Mouse (Mus musculus) C2C12 (cell line): ENCODE measurements around the gene 2810004N23Rik. TPM values are rescaled to one million over a fixed set of nuclear protein-coding genes. Genes with fewer than 3 reads are reported as not detected.
A peak's percentile ranks its signal among the peaks of the same experiment; 100 is the strongest.

Experiments used
- H3K27me3 ChIP-seq: one replicate; pipeline ENCODE4 v1.6.1; 2011; ENCODE audit not compliant: control insufficient read depth, insufficient read depth, insufficient read length
- H3K36me3 ChIP-seq: one replicate; pipeline ENCODE4 v1.6.1; 2011; ENCODE audit not compliant: control insufficient read depth, insufficient read depth
- H3K4me3 ChIP-seq: one replicate; pipeline ENCODE4 v1.5.1; 2011; ENCODE audit warnings: mild to moderate bottlenecking, control low read depth; ENCODE audit not compliant: poor library complexity, insufficient read depth, severe bottlenecking
- H3K79me2 ChIP-seq: one replicate; pipeline ENCODE4 v1.6.1; 2011; ENCODE audit not compliant: control insufficient read depth, insufficient read depth
- H3K79me3 ChIP-seq: one replicate; pipeline ENCODE4 v1.6.1; 2011; ENCODE audit warnings: low read depth, control low read depth
- H3ac ChIP-seq: one replicate; pipeline ENCODE3; 2011; ENCODE audit warnings: low read depth; ENCODE audit not compliant: control insufficient read depth, insufficient read length
- CEBPB ChIP-seq: IDR thresholded peaks from one replicate; pipeline ENCODE4 v1.6.1; 2011; ENCODE audit warnings: low read depth, mild to moderate bottlenecking, control low read depth, moderate library complexity
- CTCF ChIP-seq: IDR thresholded peaks from one replicate; pipeline ENCODE4 v1.5.1; 2011; ENCODE audit not compliant: control insufficient read depth, insufficient read depth, insufficient read length
- FOSL1 ChIP-seq: IDR thresholded peaks from one replicate; pipeline ENCODE4 v1.8.0; 2011; ENCODE audit warnings: mild to moderate bottlenecking, low read length; ENCODE audit not compliant: poor library complexity, insufficient read depth, severe bottlenecking
- MAX ChIP-seq: IDR thresholded peaks from one replicate; pipeline ENCODE4 v1.6.1; 2011; ENCODE audit warnings: mild to moderate bottlenecking, control low read depth
- MYOD1 ChIP-seq: IDR thresholded peaks from one replicate; pipeline ENCODE4 v1.6.1; 2011; ENCODE audit warnings: low read depth; ENCODE audit not compliant: control insufficient read depth, insufficient read length
- MYOG ChIP-seq: IDR thresholded peaks from one replicate; pipeline ENCODE4 v1.6.1; 2011; ENCODE audit not compliant: control insufficient read depth, insufficient read length; ENCODE audit errors: extremely low read depth
- USF1 ChIP-seq: IDR thresholded peaks from one replicate; pipeline ENCODE4 v1.6.1; 2011; ENCODE audit warnings: low read depth, mild to moderate bottlenecking, control low read depth, moderate library complexity
- polyA plus RNA-seq: library from polyadenylated mRNA; unstranded; fragments of >200 nt; fragmentation: generic; extraction: Trizol; gene quantifications from one replicate; pipeline ENCODE4 v1.2.1, GENCODE M21; 2012; ENCODE audit warnings: missing spikeins

Gene 2810004N23Rik
- polyA plus RNA-seq, 1 experiment = 27.9 TPM

GRCm38 (mm10) chr8:124827387-124827786, 35.5 kb downstream of the 2810004N23Rik start:
- Histone ChIP-seq H3K79me3 (no peaks in the 10 kb centered on the region), H3K36me3 (no peaks in the 10 kb centered on the region), H3K27me3 (peaks cover 7% of the 10 kb centered on the region), H3K4me3 (no peak overlapping the region), H3K79me2 (no peaks in the 10 kb centered on the region), H3ac (no peak overlapping the region)
- no peak for TF ChIP-seq MYOD1
- no peak for TF ChIP-seq CEBPB
- TF ChIP-seq CTCF = peak; percentile 74
- no peak for TF ChIP-seq USF1
- TF ChIP-seq MYOG = no peak

DNA sequence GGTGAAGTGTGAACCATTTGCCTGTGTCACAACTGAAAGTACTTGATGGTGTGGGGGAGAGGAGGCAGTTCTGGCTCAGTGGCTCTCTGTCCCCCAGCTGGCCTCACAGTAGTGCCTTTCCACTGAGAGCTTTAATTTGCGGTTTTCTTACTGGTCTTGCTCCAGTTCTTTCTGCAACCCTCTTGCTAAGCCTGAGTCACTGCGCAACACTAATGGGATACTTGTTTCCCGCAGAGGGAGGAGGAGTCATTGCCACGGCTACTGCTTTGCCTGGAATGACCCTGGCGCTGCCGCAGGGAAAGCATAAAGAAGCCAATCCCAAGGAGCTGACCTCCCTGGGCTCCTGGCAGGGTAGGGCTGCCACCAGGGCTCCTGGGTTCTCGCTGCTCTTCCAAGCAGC, 36.3 kb downstream of the 2810004N23Rik start:
- TF ChIP-seq CEBPB = peak; percentile 60
- TF ChIP-seq USF1 = no peak
- no peaks in the 10 kb centered on the region for H3K79me2 ChIP-seq
- no peak overlapping the region for H3K4me3 ChIP-seq
- H3ac ChIP-seq = no peak overlapping the region
- no peaks in the 10 kb centered on the region for H3K79me3 ChIP-seq
- H3K36me3 ChIP-seq = no peaks in the 10 kb centered on the region
- H3K27me3 ChIP-seq = peaks cover 7% of the 10 kb centered on the region

- no peak overlapping the region for H3K4me3 ChIP-seq
- H3K27me3 ChIP-seq = peaks cover 32% of the 10 kb centered on the region
- H3K79me2 ChIP-seq = no peaks in the 10 kb centered on the region
- H3K36me3 ChIP-seq = no peaks in the 10 kb centered on the region
- no peak overlapping the region for H3ac ChIP-seq
- no peak for TF ChIP-seq MYOD1
- TF ChIP-seq CTCF = no peak
- TF ChIP-seq FOSL1 = no peak
- no peak for TF ChIP-seq MYOG
- TF ChIP-seq USF1 = no peak
- TF ChIP-seq CEBPB = no peak
- no peak for TF ChIP-seq MAX
- H3K79me3 ChIP-seq = no peaks in the 10 kb centered on the region
Observed at GRCm38 (mm10) chr8:124823497-124823896, 39.4 kb downstream of the 2810004N23Rik start.

- Histone ChIP-seq H3K79me3 (no peaks in the 10 kb centered on the region), H3K36me3 (no peaks in the 10 kb centered on the region), H3ac (no peak overlapping the region), H3K27me3 (peaks cover 36% of the 10 kb centered on the region), H3K4me3 (no peak overlapping the region), H3K79me2 (no peaks in the 10 kb centered on the region)
- no peak for TF ChIP-seq MAX
- no peak for TF ChIP-seq USF1
Observed at GRCm38 (mm10) chr8:124820125-124820524, 42.8 kb downstream of the 2810004N23Rik start.

GRCm38 (mm10) chr8:124819612-124820115, 43.3 kb downstream of the 2810004N23Rik start:
- Histone ChIP-seq H3K79me3 (no peaks in the 10 kb centered on the region), H3K27me3 (peaks cover 41% of the 10 kb centered on the region), H3ac (no peak overlapping the region), H3K79me2 (no peaks in the 10 kb centered on the region), H3K36me3 (no peaks in the 10 kb centered on the region), H3K4me3 (no peak overlapping the region)
- TF ChIP-seq FOSL1 = no peak
- TF ChIP-seq CTCF = no peak
- TF ChIP-seq USF1 = no peak
- no peak for TF ChIP-seq MYOG

- H3K36me3 ChIP-seq = no peaks in the 10 kb centered on the region
- no peaks in the 10 kb centered on the region for H3K79me3 ChIP-seq
- H3K27me3 ChIP-seq = peaks cover 48% of the 10 kb centered on the region
- no peak overlapping the region for H3K4me3 ChIP-seq
- TF ChIP-seq FOSL1 = no peak
- no peak for TF ChIP-seq CTCF
- no peak for TF ChIP-seq USF1
- TF ChIP-seq MAX = no peak
- TF ChIP-seq CEBPB = no peak
- TF ChIP-seq MYOG = no peak
- TF ChIP-seq MYOD1 = no peak
- H3ac ChIP-seq = no peak overlapping the region
- H3K79me2 ChIP-seq = no peaks in the 10 kb centered on the region
Observed at GRCm38 (mm10) chr8:124817361-124817760, 45.6 kb downstream of the 2810004N23Rik start.

DNA sequence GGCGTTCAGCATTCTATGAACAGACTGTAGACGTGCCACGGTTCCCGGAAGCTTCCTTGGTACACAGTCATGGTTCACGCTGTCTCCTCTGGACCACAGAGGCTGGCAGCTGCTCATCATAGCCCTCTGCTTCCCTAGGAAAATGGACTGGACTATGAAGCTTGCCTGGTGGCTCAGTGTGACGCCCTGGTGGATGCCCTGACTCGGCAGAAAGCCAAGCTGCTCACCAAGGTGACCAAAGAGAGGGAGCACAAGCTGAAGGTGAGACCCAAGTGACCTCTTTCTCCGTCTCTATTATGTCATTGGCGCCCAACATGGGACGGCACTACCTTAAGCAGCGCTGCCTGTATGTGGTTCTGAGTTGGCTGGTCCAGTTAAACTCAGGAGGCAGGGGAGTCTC, 46.1 kb downstream of the 2810004N23Rik start:
- H3K79me3 ChIP-seq = no peaks in the 10 kb centered on the region
- no peak for TF ChIP-seq CEBPB
- no peak for TF ChIP-seq MYOG
- TF ChIP-seq CTCF = no peak
- no peak for TF ChIP-seq USF1
- TF ChIP-seq FOSL1 = no peak
- no peak for TF ChIP-seq MYOD1
- no peak for TF ChIP-seq MAX
- no peak overlapping the region for H3K4me3 ChIP-seq
- H3K27me3 ChIP-seq = peaks cover 49% of the 10 kb centered on the region
- H3ac ChIP-seq = no peak overlapping the region
- no peaks in the 10 kb centered on the region for H3K36me3 ChIP-seq
- no peaks in the 10 kb centered on the region for H3K79me2 ChIP-seq
